Mouse (Mus musculus): ENCODE data around the gene Cd46. TPM values are rescaled to one million over a fixed set of nuclear protein-coding genes. Genes with fewer than 3 reads are reported as not detected.

Gene Cd46
- 0.30 and 0.36 TPM in 2 replicates for polyA plus RNA-seq (2015; fragmentation: Nextera tagmentation; extraction: Ambion mirVana)

DNA sequence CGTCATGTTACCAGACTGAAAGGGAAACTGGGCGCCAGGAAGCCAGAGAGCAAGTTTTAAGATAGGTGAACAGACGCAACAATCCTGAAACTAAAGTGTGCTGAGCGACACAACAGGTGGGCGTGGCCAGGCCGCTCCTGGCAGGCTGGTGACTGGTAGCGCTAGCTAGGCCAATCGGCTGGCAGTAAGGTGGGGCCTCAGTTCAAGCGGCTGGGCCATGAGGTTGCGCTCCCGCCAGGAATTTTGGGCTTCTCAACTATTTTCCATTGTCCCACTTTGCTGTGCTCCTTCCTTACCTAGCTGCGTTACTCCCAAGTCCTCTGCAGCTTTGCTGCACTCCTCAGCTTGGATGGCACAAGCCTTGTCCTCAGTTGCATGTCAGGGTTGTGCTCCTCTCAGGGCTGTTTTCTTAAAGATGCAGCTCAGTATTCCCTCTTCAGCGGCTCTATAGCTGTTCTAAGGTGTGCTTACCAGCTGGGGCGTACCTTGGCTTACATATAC is at the start of gene Cd46:
TSS of gene Cd46 (minus strand) at position 30 of the 501 bp plus-strand sequence.
- Histone ChIP-seq H3K36me3 (replicated peaks; ENCODE audit: insufficient read depth, low read length) (no peaks in the 10 kb centered on the region), H3K27me3 (ENCODE audit: insufficient read depth, low read length) (no peaks in the 10 kb centered on the region), H3K4me1 (ENCODE audit: insufficient read depth) (peaks cover 16% of the 10 kb centered on the region), H3K9me3 (ENCODE audit: low read length) (no peaks in the 10 kb centered on the region), H3K4me3 (ENCODE audit: low read depth, low read length) (peak within 1 kb of the TSS; percentile 64), H3K4me2 (ENCODE audit: low read depth, low read length) (peak within 1 kb of the TSS; percentile 84), H3K27ac (ENCODE audit: low read depth) (peak within 1 kb of the TSS; percentile 91), H3K9ac (replicated peaks) (peak within 1 kb of the TSS; percentile 75)
- no peak for TF ChIP-seq CTCF (IDR thresholded peaks at IDR 0.05; ENCODE audit: low read depth)
- TF ChIP-seq EP300 (IDR thresholded peaks at IDR 0.05; ENCODE audit: low read depth), result no peak
- DNase-seq, result peak; percentile 89
- peak; percentile 99 for ATAC-seq
- 6% methylated on average over 14 of the region's 14 CpGs for WGBS (ENCODE audit: insufficient replicate concordance)

DNA sequence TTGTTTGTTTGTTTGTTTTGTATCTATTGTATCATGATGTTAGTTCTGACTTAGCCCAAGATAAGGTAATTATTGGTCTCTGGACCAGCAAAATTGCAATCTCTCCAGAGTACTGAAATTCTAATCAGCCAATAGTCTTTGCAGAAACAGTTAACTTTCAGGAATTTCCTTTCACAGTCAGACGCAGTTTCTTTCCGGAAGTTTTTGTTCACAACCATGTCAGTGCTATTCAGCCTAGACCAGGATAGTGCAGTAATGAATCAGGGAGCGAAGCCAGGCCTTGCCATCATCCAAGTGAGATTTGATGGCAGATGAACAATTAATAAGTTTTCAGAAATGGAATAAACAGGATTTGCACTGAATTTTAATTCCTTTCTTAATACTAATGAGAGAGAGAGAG is 40.0 kb upstream of the Cd46 start:
- DNase-seq, result no peak
- Histone ChIP-seq H3K4me1 (ENCODE audit: insufficient read depth) (peaks cover 3% of the 10 kb centered on the region), H3K9ac (replicated peaks) (peak overlapping the region; percentile 97; the same call in 1 of the 2 replicates), H3K9me3 (ENCODE audit: low read length) (no peaks in the 10 kb centered on the region), H3K4me3 (ENCODE audit: low read depth, low read length) (peak overlapping the region; percentile 86), H3K4me2 (ENCODE audit: low read depth, low read length) (peak overlapping the region; percentile 82), H3K27me3 (ENCODE audit: insufficient read depth, low read length) (no peaks in the 10 kb centered on the region), H3K36me3 (replicated peaks; ENCODE audit: insufficient read depth, low read length) (peaks cover 13% of the 10 kb centered on the region), H3K27ac (ENCODE audit: low read depth) (peak overlapping the region; percentile 100)
- no peak for ATAC-seq
- 39% methylated on average over 3 of the region's 3 CpGs for WGBS (ENCODE audit: insufficient replicate concordance)
- TF ChIP-seq CTCF (IDR thresholded peaks at IDR 0.05; ENCODE audit: low read depth) (no peak), EP300 (IDR thresholded peaks at IDR 0.05; ENCODE audit: low read depth) (no peak)

DNA sequence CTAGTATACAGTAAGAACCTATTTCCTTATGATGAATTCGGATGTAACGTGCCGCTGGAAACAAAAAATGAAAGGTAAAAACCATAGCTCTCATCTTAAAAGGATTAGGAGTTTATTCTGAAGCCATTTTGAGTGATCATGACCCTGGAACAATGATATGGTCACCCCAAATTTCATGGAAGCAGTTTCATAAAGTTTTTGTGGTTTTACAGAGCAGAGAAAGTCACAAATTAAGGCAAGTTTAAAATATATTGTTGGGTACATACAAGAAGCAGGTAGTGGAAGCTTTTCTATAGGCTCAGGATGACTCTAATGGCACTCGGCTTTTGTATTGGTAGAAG is 39.6 kb upstream of the Cd46 start:
- ATAC-seq (no peak), DNase-seq (no peak)
- H3K27ac ChIP-seq (ENCODE audit: low read depth), result peak overlapping the region; percentile 100
- no peak for TF ChIP-seq EP300 (IDR thresholded peaks at IDR 0.05; ENCODE audit: low read depth)
- TF ChIP-seq CTCF (IDR thresholded peaks at IDR 0.05; ENCODE audit: low read depth), result no peak
- peak overlapping the region; percentile 97 for H3K9ac ChIP-seq (replicated peaks)
- peaks cover 3% of the 10 kb centered on the region for H3K4me1 ChIP-seq (ENCODE audit: insufficient read depth)
- no peaks in the 10 kb centered on the region for H3K9me3 ChIP-seq (ENCODE audit: low read length)
- peaks cover 16% of the 10 kb centered on the region for H3K36me3 ChIP-seq (replicated peaks; ENCODE audit: insufficient read depth, low read length)
- 13% methylated on average over 4 of the region's 4 CpGs for WGBS (ENCODE audit: insufficient replicate concordance)
- H3K4me2 ChIP-seq (ENCODE audit: low read depth, low read length), result peak overlapping the region; percentile 82
- H3K27me3 ChIP-seq (ENCODE audit: insufficient read depth, low read length), result no peaks in the 10 kb centered on the region
- H3K4me3 ChIP-seq (ENCODE audit: low read depth, low read length), result peak overlapping the region; percentile 86

DNA sequence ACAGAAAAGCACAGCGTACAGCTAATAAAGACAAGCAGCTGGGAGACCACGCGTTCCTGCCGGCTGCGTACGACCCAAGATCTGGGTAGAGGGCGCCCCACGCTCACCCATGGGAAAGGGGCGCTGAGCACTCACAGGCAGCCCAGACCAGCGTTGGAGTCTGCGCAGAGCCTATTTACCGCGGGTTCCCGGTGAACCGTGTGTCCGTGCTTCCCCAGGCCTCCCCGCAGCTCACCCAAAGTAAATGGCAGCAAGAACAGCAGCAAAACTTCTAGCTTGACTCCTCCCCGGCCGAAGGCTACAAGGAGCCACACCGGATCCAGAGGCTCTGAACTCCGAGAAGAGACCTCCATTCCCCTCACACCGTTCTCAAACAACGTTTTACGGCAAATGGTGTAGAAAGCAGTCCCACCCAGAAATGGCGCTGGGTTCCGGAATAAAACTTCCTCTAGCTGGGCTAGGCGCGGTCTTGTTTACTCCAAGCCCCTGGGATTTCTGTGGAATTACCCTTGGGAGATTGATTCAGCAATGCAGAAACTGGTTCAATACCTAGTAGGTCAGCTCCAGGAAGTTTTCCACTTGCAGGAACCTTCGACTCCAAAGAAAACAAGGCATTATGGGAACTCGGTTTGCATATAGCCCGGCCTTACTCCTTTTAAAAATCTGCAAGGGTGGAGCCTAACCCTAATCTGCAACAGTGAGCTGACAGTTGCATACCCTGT is 39.1 kb upstream of the Cd46 start, which contains the start of gene Cr1l:
TSS of gene Cr1l (minus strand) at position 634 of the 722 bp plus-strand sequence.
- under 1% methylated on average over 31 of the region's 31 CpGs for WGBS (ENCODE audit: insufficient replicate concordance)
- peak; percentile 89 for DNase-seq
- TF ChIP-seq CTCF (IDR thresholded peaks at IDR 0.05; ENCODE audit: low read depth) (peak; percentile 84), EP300 (IDR thresholded peaks at IDR 0.05; ENCODE audit: low read depth) (0 out of 2 replicates have a peak, but pooled peaks have one; percentile 52)
- Histone ChIP-seq H3K9me3 (ENCODE audit: low read length) (no peaks in the 10 kb centered on the region), H3K4me1 (ENCODE audit: insufficient read depth) (peaks cover 3% of the 10 kb centered on the region), H3K27me3 (ENCODE audit: insufficient read depth, low read length) (no peaks in the 10 kb centered on the region), H3K36me3 (replicated peaks; ENCODE audit: insufficient read depth, low read length) (peaks cover 19% of the 10 kb centered on the region), H3K4me3 (ENCODE audit: low read depth, low read length) (peak within 1 kb of the TSS; percentile 86), H3K9ac (replicated peaks) (peak within 1 kb of the TSS; percentile 97), H3K27ac (ENCODE audit: low read depth) (peak within 1 kb of the TSS; percentile 100), H3K4me2 (ENCODE audit: low read depth, low read length) (peak within 1 kb of the TSS; percentile 82)
- peak; percentile 96 for ATAC-seq

DNA sequence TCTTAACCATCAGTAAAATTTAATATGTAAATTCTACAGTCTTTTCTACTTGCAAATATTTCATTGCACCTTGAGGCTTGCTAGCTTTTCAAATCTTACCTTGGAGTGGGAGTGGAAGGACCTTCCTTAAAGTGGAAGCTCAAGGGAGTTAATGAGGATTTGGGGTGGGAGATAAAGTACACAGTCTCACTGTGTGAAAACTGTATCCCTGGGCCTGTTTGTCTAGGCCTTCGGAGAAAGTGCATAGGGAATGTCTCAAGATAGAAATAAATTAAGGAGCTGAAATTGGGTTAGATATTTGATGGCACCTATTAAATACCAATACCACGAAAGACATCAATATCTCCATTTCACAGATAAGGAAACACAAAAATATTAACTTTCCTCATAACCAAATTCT is 38.4 kb upstream of the Cd46 start:
- peak overlapping the region; percentile 86 for H3K4me3 ChIP-seq (ENCODE audit: low read depth, low read length)
- peak overlapping the region; percentile 82 for H3K4me2 ChIP-seq (ENCODE audit: low read depth, low read length)
- H3K27me3 ChIP-seq (ENCODE audit: insufficient read depth, low read length), result no peaks in the 10 kb centered on the region
- ATAC-seq (no peak), DNase-seq (no peak)
- H3K9me3 ChIP-seq (ENCODE audit: low read length), result no peaks in the 10 kb centered on the region
- peak overlapping the region; percentile 97 for H3K9ac ChIP-seq (replicated peaks)
- 7% methylated on average over 2 of the region's 2 CpGs for whole genome bisulfite sequencing (ENCODE audit: insufficient replicate concordance)
- H3K36me3 ChIP-seq (replicated peaks; ENCODE audit: insufficient read depth, low read length), result peaks cover 23% of the 10 kb centered on the region
- H3K27ac ChIP-seq (ENCODE audit: low read depth), result peak overlapping the region; percentile 100
- TF ChIP-seq EP300 (IDR thresholded peaks at IDR 0.05; ENCODE audit: low read depth) (no peak), CTCF (IDR thresholded peaks at IDR 0.05; ENCODE audit: low read depth) (no peak)
- peaks cover 3% of the 10 kb centered on the region for H3K4me1 ChIP-seq (ENCODE audit: insufficient read depth)

DNA sequence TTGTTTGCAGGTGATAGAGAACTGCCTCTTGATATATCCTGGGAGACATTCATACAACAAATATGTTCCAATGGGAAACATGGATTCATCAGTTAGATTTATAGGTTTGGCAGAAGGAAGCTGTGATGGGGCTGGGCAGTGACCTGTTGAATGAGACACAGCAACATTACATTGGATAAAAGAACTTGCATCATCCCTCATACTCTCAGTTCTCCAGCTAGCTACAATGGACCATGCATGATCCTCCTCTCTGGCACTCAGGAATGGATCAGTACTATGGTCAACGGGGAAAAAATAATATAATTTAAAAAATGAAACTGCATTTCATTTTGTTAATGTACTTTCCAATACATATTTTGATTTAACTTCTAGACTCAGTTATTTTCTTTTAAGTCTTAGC is 37.8 kb upstream of the Cd46 start:
- ATAC-seq (no peak), DNase-seq (no peak)
- Histone ChIP-seq H3K4me2 (ENCODE audit: low read depth, low read length) (peak overlapping the region; percentile 82), H3K36me3 (replicated peaks; ENCODE audit: insufficient read depth, low read length) (peaks cover 23% of the 10 kb centered on the region), H3K9me3 (ENCODE audit: low read length) (no peaks in the 10 kb centered on the region), H3K4me1 (ENCODE audit: insufficient read depth) (peaks cover 3% of the 10 kb centered on the region), H3K27ac (ENCODE audit: low read depth) (no peak overlapping the region), H3K9ac (replicated peaks) (peak overlapping the region; percentile 26; the same call in 1 of the 2 replicates), H3K4me3 (ENCODE audit: low read depth, low read length) (peak overlapping the region; percentile 37), H3K27me3 (ENCODE audit: insufficient read depth, low read length) (no peaks in the 10 kb centered on the region)
- no peak for TF ChIP-seq EP300 (IDR thresholded peaks at IDR 0.05; ENCODE audit: low read depth)
- no peak for TF ChIP-seq CTCF (IDR thresholded peaks at IDR 0.05; ENCODE audit: low read depth)
- WGBS (ENCODE audit: insufficient replicate concordance), result 59% methylated on average over 1 of the region's 1 CpGs

Measured in liver, postnatal 0 days (tissue).